Mouse (Mus musculus) spleen, postnatal 36 days (tissue): ENCODE measurements around the gene 4933403O08Rik.

ENCODE experiments used
- DNase-seq, 2 experiments: peaks; one replicate each; pipeline ENCODE4 v3.0.0; 2022; ENCODE audit warnings: low spot score in 2 of 2, mixed read lengths in 1 of 2

Gene 4933403O08Rik

DNA sequence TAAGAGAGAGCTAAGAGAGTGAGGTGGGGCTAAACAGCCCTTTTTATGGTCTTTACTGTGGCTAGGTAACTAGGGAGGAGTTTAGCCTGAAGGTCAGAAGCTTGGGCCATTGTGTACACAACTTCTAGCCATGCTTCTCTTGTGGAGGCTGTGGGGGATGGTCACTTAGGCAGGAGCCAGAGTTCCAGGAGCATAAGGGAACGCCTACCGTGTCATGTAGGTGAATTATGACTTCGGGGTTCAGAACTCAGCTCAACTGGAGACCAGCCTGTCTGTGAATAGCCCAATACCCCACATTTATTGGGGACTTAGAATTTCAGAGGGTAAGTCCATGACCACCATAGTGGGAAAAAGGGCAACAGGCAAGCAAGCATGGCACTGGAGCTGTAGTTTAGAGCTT is at the start of gene 4933403O08Rik:
4933403O08Rik (plus strand) TSS at position 301 of the 400 bp plus-strand sequence.
- DNase-seq, result no peak

DNA sequence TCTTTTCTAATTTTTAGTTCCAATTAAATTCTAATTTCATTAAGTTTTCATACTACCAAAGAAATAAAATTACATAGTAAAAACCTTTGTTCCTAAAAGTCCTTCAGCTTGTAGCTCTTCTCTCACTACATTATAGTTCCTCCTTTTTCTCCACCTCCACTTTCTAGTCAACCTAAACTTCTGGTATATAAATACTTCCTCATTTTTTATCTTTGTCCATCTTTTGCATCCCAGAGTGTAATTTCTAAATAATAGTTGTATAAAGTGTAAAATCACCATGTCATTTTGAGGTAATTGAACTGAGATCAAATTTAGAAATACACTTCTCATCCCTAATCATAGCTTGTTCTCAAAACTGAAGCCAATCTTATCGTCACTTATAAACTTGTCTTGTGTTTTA is 4.1 kb downstream of the 4933403O08Rik start:
- no peak for DNase-seq

DNA sequence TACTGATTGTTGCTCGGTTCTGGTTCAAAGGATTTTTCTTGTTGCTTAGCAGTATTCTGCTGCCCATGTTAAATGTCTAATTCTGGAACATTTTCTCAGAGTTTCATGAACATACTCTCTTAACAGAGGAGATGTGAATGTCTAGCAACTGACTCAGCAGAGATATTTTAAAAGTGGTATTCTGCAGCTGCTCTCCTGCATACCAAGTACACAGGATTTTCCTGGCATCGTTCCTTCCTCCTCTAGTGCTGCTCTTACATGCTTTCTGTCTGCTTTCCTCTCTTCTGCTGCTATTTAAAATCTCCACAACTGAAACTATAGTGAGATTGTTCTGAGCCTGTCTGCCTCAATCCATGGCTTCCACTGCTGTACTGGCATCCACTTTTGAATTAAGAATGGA is 16.7 kb downstream of the 4933403O08Rik start:
- no peak for DNase-seq

DNA sequence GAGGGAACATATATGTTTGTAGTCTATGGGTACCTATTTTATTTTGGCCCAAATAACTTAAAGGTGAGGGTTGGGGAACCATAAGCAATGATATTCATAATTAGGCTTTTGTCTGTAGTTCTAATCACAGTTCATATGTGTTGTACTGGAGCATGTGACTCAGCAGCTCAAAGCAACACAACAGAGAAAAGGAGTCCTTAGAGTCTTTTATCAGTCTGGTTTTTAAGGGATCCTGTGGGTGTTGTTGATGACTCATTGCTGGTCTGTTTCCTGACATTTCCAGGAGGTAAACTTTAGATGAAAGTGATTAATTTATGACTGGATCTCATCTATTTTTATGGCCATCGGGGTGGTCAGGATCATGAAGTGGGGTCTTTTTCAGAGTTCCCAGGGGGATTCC is 34.7 kb downstream of the 4933403O08Rik start:
- DNase-seq, result no peak
